Mouse (Mus musculus): ENCODE results near the gene Dapk2. TPM values are rescaled to one million over a fixed set of nuclear protein-coding genes. Genes with fewer than 3 reads are reported as not detected.

Dapk2 gene
- polyA plus RNA-seq, 1 experiment from 2014 or later = 23.4 TPM

DNA sequence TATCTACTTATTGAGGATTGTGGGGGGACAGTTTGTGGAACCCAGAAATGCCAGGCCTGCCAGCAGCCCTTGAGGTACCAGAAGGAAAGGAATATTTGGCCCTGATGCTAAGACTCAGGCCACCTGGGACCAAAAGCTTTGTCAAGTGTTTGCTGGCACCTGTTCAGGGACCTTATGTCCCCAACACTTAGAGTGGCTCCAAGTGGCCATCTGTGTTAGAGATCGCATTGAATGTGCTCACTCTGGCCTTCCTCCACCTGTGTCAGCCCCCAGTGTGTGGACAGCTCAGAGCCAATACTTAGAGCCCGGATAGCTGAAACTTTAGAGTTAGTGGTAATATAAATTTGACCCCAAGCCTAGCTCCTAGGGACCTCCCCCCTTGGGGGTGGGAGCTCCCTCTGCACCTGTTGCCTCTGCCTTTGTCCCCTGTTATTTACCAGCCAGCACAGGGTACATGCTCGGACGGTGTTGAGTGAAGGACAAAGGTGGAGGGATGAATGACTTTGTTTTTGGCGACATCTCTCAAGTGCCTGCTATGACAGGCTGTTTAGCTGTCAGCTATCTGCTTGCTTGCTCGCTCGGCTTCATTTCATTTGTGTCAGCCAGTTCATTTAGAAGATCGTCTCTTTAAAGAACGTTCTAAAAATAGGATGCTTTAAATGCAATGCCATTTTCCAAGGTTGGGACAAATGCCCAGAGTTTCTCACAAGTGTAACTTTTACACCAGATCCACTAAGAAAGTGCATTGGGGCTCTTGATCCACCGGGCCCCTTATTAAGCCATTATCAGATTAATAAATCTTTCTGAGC is 61.1 kb downstream of the Dapk2 start:
- no peak for DNase-seq
- H3K4me1 ChIP-seq (ENCODE audit: insufficient read depth) = peaks cover 25% of the 10 kb centered on the region
- H3K4me2 ChIP-seq (ENCODE audit: low read depth, low read length) = no peak overlapping the region
- TF ChIP-seq EP300 (IDR thresholded peaks at IDR 0.05; ENCODE audit: low read depth) = no peak
- no peak for TF ChIP-seq CTCF (IDR thresholded peaks at IDR 0.05; ENCODE audit: low read depth)
- no peak overlapping the region for H3K27ac ChIP-seq (ENCODE audit: low read depth)
- no peak overlapping the region for H3K4me3 ChIP-seq (ENCODE audit: low read depth, low read length)
- H3K27me3 ChIP-seq (ENCODE audit: insufficient read depth, low read length) = no peaks in the 10 kb centered on the region
- H3K9ac ChIP-seq (replicated peaks) = no peak overlapping the region
- no peak; the same call in 1 of the 2 replicates for ATAC-seq
- H3K36me3 ChIP-seq (replicated peaks; ENCODE audit: insufficient read depth, low read length) = no peaks in the 10 kb centered on the region
- H3K9me3 ChIP-seq (ENCODE audit: low read length) = no peaks in the 10 kb centered on the region
- WGBS (ENCODE audit: insufficient replicate concordance) = 81% methylated on average over 10 of the region's 10 CpGs

DNA sequence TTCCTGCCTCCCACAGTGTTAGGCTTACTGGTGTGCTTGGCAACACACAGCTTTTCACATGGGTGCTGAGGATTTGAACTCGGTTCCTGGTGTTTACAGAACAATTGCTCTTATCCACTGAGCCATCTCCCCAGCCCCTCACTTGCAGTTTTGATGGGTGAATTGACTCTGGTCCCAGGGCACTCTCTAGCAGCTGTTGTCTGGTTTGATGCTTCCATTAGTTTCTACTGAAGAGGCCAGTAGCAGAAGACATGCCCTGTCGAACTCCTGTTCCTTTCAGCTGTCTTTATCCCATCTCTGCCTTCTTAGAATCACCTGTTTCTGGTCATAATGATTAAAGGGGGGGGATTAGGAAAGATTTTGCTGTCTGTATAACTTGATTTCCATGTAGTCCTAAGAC is 65.8 kb downstream of the Dapk2 start:
- Histone ChIP-seq H3K9me3 (ENCODE audit: low read length) (no peaks in the 10 kb centered on the region), H3K27me3 (ENCODE audit: insufficient read depth, low read length) (no peaks in the 10 kb centered on the region), H3K9ac (replicated peaks) (no peak overlapping the region), H3K4me2 (ENCODE audit: low read depth, low read length) (no peak overlapping the region), H3K4me1 (ENCODE audit: insufficient read depth) (peaks cover 14% of the 10 kb centered on the region), H3K4me3 (ENCODE audit: low read depth, low read length) (no peak overlapping the region), H3K36me3 (replicated peaks; ENCODE audit: insufficient read depth, low read length) (no peaks in the 10 kb centered on the region; the same call in 1 of the 2 replicates), H3K27ac (ENCODE audit: low read depth) (no peak overlapping the region)
- WGBS (ENCODE audit: insufficient replicate concordance) = 87% methylated on average over 2 of the region's 2 CpGs
- TF ChIP-seq CTCF (IDR thresholded peaks at IDR 0.05; ENCODE audit: low read depth) (no peak), EP300 (IDR thresholded peaks at IDR 0.05; ENCODE audit: low read depth) (no peak)
- ATAC-seq (no peak), DNase-seq (no peak)

DNA sequence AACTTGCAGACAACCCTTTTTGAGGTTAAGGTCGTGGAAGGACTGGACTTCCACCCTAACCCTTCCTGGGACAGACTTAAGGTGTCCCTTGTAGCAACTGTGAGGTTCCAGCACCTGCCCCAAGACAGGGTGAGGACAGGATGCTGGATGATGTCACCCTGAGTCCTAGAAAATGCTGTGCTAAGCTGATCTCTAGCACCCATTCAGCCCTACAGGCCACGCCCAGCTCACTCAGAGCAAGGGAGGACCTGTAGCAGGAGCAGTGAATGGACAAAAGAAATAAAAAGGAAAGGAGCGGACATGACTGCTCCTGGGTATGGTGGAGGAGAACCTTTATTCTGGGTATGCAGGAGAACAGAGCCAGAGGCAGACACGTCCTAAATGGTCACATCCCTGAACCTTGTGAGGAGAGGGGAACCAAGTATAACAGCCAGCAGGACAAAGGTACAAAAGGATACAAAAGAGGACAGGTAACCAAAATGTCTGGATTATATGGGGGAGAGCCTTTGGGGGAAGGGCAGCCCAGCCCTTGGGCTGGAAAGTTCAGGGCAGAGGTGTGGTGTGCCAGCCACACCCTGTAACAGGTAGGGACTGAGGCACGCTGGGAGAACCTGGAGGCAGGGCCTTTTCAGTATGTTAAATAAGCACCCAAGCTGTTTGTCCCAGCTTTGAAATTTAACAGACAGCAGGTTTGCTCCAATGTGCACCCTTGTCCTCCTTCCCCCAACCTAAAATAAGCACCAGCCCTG is 67.9 kb downstream of the Dapk2 start:
- Histone ChIP-seq H3K9ac (replicated peaks) (no peak overlapping the region), H3K27ac (ENCODE audit: low read depth) (no peak overlapping the region), H3K9me3 (ENCODE audit: low read length) (no peaks in the 10 kb centered on the region), H3K4me3 (ENCODE audit: low read depth, low read length) (no peak overlapping the region), H3K36me3 (replicated peaks; ENCODE audit: insufficient read depth, low read length) (no peaks in the 10 kb centered on the region; the same call in 1 of the 2 replicates), H3K27me3 (ENCODE audit: insufficient read depth, low read length) (no peaks in the 10 kb centered on the region), H3K4me1 (ENCODE audit: insufficient read depth) (peaks cover 6% of the 10 kb centered on the region; the same call in 1 of the 2 replicates), H3K4me2 (ENCODE audit: low read depth, low read length) (no peak overlapping the region)
- TF ChIP-seq CTCF (IDR thresholded peaks at IDR 0.05; ENCODE audit: low read depth) = no peak
- TF ChIP-seq EP300 (IDR thresholded peaks at IDR 0.05; ENCODE audit: low read depth) = no peak
- peak; percentile 69; the same call in 1 of the 2 replicates for ATAC-seq
- DNase-seq = no peak
- 79% methylated on average over 5 of the region's 5 CpGs for WGBS (ENCODE audit: insufficient replicate concordance)

DNA sequence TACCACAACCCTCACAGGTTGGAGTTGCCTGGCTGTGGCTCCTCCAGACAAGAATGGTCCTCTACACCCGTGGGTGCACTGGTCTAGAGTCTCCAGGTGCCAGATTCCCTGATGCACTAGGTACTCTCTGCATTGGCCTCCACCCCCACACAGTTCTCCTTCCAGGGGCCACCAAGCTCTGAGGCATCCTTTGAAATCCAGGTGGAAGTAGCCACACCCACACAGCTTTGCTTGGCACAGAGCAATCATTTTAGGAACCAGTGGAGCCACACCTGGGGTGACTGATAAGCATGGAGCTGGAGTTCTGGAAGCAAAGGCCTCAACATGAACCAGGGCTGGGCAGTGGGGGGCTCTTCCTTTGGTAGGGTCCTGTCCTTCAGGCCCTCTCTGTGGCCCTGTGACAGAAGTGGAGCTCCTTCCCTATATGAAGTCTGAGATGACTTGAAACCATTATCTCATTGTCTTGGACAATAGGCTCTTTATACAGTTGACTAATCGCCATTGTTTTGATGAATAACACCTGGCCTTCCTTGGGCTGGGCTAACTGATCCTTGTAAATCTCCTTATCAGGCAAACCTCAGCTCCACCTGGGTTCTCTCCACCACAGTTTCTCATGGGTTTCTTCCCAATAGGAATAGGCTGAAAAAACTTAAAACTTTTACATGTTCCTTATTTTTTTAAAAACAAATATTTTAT is 70.6 kb downstream of the Dapk2 start:
- H3K9me3 ChIP-seq (ENCODE audit: low read length) = no peaks in the 10 kb centered on the region
- no peak overlapping the region for H3K4me3 ChIP-seq (ENCODE audit: low read depth, low read length)
- no peak for TF ChIP-seq CTCF (IDR thresholded peaks at IDR 0.05; ENCODE audit: low read depth)
- no peak for TF ChIP-seq EP300 (IDR thresholded peaks at IDR 0.05; ENCODE audit: low read depth)
- no peaks in the 10 kb centered on the region for H3K27me3 ChIP-seq (ENCODE audit: insufficient read depth, low read length)
- no peak overlapping the region for H3K4me2 ChIP-seq (ENCODE audit: low read depth, low read length)
- no peak overlapping the region for H3K27ac ChIP-seq (ENCODE audit: low read depth)
- WGBS (ENCODE audit: insufficient replicate concordance) = 66% methylated on average over 2 of the region's 2 CpGs
- no peak for DNase-seq
- no peak overlapping the region for H3K9ac ChIP-seq (replicated peaks)
- H3K4me1 ChIP-seq (ENCODE audit: insufficient read depth) = peaks cover 6% of the 10 kb centered on the region; the same call in 1 of the 2 replicates
- no peak for ATAC-seq
- H3K36me3 ChIP-seq (replicated peaks; ENCODE audit: insufficient read depth, low read length) = no peaks in the 10 kb centered on the region; the same call in 1 of the 2 replicates

DNA sequence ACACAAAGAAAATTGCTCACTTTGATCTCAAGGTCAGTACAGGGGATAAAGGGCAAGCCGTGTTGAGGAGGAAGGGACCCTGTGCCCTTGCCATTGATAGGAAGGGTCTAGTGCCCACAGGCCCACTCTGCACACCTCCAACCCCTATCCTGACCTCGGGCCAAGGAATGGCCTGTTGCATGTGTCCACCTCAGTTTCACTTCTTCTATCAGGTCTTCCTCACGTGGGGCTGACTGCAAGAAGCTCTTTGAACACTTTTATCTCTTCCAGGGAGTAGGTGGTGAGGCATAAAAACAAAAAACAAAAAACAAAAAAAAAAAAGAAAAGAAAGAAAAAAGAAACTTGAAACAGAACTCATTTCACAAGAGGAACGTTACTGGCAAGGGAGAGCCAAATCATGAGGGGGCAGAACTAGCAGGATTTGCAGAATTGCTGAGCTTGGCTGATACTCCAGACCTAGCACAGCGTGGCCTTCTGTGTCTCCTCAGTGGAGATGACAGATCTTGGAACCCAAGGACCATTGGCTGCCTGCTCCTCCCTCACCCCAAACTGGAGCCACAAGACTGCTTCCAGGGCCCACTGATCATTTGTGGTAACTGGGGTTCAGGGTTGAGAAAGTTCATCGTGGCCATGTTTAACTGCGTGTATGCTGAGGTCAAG is 73.9 kb downstream of the Dapk2 start:
- Histone ChIP-seq H3K9me3 (ENCODE audit: low read length) (0 out of 2 replicates have a peak, but pooled peaks cover 3% of the 10 kb centered on the region), H3K36me3 (replicated peaks; ENCODE audit: insufficient read depth, low read length) (peaks cover 9% of the 10 kb centered on the region; the same call in 1 of the 2 replicates), H3K27me3 (ENCODE audit: insufficient read depth, low read length) (no peaks in the 10 kb centered on the region), H3K4me2 (ENCODE audit: low read depth, low read length) (no peak overlapping the region), H3K9ac (replicated peaks) (no peak overlapping the region), H3K4me1 (ENCODE audit: insufficient read depth) (no peaks in the 10 kb centered on the region), H3K4me3 (ENCODE audit: low read depth, low read length) (no peak overlapping the region), H3K27ac (ENCODE audit: low read depth) (no peak overlapping the region)
- ATAC-seq = no peak
- WGBS (ENCODE audit: insufficient replicate concordance) = 56% methylated on average over 7 of the region's 7 CpGs
- no peak for DNase-seq
- TF ChIP-seq EP300 (IDR thresholded peaks at IDR 0.05; ENCODE audit: low read depth) (no peak), CTCF (IDR thresholded peaks at IDR 0.05; ENCODE audit: low read depth) (no peak)
